Mouse (Mus musculus) liver, postnatal 0 days (tissue): ENCODE measurements around the gene Slc48a1.

Experiments used
- CTCF ChIP-seq: sonication (generic); IDR thresholded peaks from 2 replicates; pipeline ENCODE4 v1.5.1; 2016; ENCODE audit warnings: antibody characterized with exemption, low read depth
- EP300 ChIP-seq: IDR thresholded peaks from 2 replicates; pipeline ENCODE4 v1.6.1; 2016; ENCODE audit warnings: antibody characterized with exemption, low read depth, mild to moderate bottlenecking

DNA sequence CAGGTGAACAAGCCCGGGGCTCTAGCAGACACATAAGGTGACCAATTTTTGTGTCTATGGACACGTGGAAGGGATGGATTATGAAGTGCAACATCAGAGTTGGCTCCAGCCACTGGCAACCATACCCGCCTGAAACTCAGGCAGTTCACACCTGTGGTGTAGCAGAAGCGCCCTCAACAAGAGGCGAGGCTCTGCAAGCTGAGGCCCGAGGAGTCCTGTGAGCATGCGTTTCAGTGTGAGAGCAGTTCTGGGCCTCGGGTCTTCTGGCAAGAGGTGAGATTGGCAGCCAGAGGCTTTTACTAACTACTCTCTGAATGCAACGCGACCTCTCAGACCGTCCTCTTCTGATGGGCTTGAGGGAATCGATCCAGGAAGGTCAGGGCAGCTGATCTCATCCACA is 36.7 kb upstream of the Slc48a1 start:
- no peak for TF ChIP-seq CTCF
- no peak for TF ChIP-seq EP300
